Mouse (Mus musculus): Measurements from ENCODE around the gene Adam30.

The Adam30 gene

DNA sequence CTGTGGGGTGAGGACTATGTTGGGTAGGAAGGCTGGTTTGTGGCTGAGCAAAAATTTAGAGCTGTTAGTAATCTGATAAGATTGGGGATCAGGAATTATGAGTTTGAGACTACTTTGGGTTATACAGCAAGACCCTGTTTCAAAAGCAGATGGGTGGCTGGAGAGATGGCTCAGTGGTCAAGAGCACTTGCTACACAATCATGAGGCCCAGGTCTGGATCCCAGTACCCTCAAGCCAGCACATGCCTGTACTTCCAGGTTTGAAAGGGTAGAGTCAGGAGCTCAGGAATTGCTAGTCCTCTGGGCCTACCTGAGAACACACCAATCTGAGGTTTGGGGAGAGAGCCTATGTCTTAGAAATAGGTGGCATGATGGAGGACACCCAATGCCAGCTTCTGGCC, 7.0 kb upstream of the Adam30 start:
- H3K36me3 ChIP-seq (ENCODE audit: control insufficient read depth, insufficient read depth, low read length, poor library complexity, severe bottlenecking): peaks cover 5% of the 10 kb centered on the region
- H3K27me3 ChIP-seq (ENCODE audit: control insufficient read depth, insufficient read depth, low read length, poor library complexity, severe bottlenecking): no peaks in the 10 kb centered on the region
- no peak for DNase-seq (ENCODE audit: low read depth, low spot score)

DNA sequence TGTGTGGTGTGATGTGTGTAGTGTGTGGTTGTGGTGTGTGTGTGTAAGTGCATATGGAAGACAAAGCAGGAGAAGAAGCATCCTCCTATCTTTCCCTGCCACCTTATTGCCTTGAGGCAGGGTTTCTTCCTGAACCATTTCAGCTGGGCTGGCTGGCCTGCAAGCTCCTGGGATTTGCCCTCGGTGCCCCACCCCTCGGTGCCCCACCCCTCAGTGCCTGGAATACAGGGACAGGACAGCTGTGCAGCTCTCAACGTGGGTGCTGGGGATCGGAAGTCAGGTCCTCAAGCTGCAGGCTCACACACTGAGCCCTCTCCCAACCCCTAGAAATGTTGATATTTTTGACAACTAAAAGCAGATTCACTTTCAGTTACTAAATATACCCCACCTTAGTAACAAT, 4.3 kb upstream of the Adam30 start:
- Histone ChIP-seq H3K36me3 (ENCODE audit: control insufficient read depth, insufficient read depth, low read length, poor library complexity, severe bottlenecking) (no peaks in the 10 kb centered on the region), H3K27me3 (ENCODE audit: control insufficient read depth, insufficient read depth, low read length, poor library complexity, severe bottlenecking) (no peaks in the 10 kb centered on the region)
- DNase-seq (ENCODE audit: low read depth, low spot score): no peak

DNA sequence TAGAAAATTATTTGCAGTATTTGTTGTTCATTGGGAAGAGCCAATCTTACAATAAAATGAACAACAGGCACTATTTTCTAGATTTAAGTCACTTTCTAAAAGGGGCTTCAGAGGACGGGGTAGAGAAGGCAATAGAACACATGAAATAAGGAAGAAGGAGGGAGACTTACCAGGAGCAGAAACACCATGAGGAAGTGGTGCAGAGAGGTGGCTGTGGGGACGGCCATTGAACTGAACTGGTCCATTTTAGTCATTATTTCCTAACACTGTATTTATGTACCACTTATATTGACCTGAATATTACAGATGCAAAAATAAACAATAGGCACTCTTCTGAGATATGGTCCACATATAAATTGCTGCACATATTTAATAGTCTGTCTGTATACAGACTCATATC, 3.4 kb upstream of the Adam30 start:
- Histone ChIP-seq H3K27me3 (ENCODE audit: control insufficient read depth, insufficient read depth, low read length, poor library complexity, severe bottlenecking) (no peaks in the 10 kb centered on the region), H3K36me3 (ENCODE audit: control insufficient read depth, insufficient read depth, low read length, poor library complexity, severe bottlenecking) (no peaks in the 10 kb centered on the region)
- DNase-seq (ENCODE audit: low read depth, low spot score): peak; percentile 27

DNA sequence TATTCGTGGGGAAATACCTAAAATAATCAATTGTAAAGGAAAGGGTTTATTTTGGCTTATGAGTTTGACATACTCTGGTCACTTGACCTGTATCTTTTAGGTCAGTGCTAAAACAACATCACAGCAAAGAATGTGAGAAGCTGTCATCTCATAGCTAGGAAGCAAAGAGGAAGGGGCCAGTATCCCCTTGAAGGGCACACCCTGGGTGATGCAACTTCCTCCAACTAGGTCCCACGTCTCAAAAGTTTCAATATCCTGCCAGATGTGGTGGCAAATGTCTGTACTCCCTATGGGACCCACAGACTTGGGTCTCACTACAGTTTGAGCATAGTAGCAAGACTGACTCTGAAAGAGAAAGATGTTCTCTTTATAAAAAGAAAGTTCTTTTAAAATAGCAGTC, 2.8 kb upstream of the Adam30 start:
- no peaks in the 10 kb centered on the region for H3K36me3 ChIP-seq (ENCODE audit: control insufficient read depth, insufficient read depth, low read length, poor library complexity, severe bottlenecking)
- no peaks in the 10 kb centered on the region for H3K27me3 ChIP-seq (ENCODE audit: control insufficient read depth, insufficient read depth, low read length, poor library complexity, severe bottlenecking)
- DNase-seq (ENCODE audit: low read depth, low spot score): peak; percentile 32

DNA sequence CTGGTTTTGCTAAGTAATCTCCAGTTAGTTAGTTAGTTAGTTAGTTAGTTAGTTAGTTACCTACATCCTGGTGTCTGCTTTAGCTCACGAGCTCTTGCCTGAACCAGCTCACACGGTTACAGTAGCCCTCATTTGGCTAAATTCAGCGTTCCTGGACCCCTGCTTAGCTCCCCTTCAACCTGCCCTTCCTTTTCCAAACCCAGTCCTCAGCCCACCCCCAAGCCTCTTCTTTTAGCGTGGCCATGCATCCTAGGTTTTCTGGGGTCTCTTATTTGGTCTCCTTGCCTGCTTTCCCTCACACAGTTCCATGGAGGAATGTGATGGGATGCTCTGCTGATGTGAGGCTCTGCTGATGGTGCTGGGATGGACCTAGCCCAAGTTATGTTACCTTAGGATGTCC, 1.8 kb upstream of the Adam30 start:
- H3K36me3 ChIP-seq (ENCODE audit: control insufficient read depth, insufficient read depth, low read length, poor library complexity, severe bottlenecking): no peaks in the 10 kb centered on the region
- no peak for DNase-seq (ENCODE audit: low read depth, low spot score)
- no peaks in the 10 kb centered on the region for H3K27me3 ChIP-seq (ENCODE audit: control insufficient read depth, insufficient read depth, low read length, poor library complexity, severe bottlenecking)

DNA sequence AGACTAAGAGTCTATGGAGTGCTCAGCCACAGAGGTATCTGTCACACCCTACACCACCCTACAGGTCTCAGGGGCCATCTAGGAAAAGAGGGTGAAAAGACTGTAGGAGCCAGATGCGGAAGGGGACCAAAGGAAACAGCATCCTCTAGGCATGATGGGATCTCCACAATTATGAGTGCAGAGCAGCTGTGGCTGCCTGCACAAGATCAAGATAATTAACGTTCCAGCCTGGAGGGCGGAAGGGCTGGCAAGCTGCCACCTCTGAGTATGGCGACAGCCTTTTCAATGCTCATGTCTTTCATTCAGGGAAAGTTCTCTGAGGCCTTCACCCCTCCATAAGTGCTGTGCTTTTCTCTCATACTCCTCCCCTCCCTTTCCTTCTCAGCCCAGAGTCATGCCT, 1.1 kb upstream of the Adam30 start:
- Histone ChIP-seq H3K36me3 (ENCODE audit: control insufficient read depth, insufficient read depth, low read length, poor library complexity, severe bottlenecking) (no peaks in the 10 kb centered on the region), H3K27me3 (ENCODE audit: control insufficient read depth, insufficient read depth, low read length, poor library complexity, severe bottlenecking) (no peaks in the 10 kb centered on the region)
- DNase-seq (ENCODE audit: low read depth, low spot score): no peak

DNA sequence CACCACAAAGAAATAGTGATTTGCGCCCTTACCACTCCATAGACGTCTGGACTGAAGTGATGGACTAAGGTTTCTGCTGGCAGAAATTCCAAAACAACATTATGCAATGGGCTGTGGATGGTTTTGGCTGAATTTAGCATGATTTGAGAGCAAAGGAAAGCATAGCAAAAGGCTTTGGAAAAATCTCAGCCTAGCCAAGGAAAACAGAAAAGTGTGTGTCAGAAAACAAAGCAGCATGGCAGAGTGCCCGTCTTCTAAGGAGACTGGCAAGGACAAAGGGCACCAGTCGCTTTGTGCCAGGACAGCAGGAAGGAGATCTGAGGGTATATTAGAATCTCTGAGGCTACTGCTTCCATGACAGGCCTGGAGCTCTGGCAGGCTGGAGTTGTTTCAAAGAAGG, 17.9 kb downstream of the Adam30 start:
- DNase-seq (ENCODE audit: low read depth, low spot score): no peak
- Histone ChIP-seq H3K27me3 (ENCODE audit: control insufficient read depth, insufficient read depth, low read length, poor library complexity, severe bottlenecking) (no peaks in the 10 kb centered on the region; the same call in 1 of the 2 replicates), H3K36me3 (ENCODE audit: control insufficient read depth, insufficient read depth, low read length, poor library complexity, severe bottlenecking) (no peaks in the 10 kb centered on the region)

DNA sequence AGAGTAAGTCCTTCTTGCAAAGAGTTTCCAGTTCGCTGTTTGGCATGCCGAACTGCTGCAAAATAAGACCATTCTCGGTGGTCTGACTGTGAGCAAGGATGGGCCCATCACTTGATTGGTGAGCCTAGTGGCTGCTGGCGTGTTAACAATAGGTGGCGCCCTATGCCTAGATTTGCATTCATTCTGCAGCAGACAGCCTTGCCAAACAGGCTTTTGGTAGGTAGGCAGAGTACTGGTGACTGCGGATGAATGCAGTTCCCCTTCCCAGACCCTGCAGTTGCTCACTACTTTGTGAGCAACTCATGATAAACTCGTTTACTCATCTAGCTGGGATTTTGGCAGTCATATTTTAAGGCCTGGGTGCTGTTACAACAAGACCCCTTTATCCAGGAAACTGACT, 20.4 kb downstream of the Adam30 start:
- DNase-seq (ENCODE audit: low read depth, low spot score): peak; percentile 13
- no peaks in the 10 kb centered on the region; the same call in 1 of the 2 replicates for H3K27me3 ChIP-seq (ENCODE audit: control insufficient read depth, insufficient read depth, low read length, poor library complexity, severe bottlenecking)
- no peaks in the 10 kb centered on the region for H3K36me3 ChIP-seq (ENCODE audit: control insufficient read depth, insufficient read depth, low read length, poor library complexity, severe bottlenecking)

DNA sequence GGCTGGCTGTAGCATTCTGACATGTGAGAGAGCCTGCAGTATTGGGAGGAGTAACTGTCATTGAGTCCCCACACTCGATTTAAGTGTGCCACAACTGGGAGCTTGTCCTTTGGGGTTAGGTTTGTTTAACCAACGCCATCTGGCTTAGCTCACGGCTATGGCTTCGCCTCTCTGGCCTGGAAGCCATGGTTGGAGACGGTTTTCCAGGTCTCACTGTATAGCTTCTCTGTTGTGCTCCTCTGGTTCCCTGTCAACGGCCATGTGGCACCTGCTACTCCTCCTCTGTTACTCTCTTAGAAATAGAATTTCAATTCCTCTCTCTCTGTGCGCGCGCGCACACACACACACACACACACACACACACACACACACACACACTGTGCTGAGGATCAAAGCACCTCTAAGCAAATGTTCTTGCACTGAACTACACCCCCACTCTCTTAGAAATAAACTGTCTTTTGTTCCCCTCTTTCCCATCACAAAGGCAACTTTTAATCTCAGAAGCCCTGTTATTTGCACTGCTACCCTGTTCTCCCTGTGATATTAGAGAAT, 24.8 kb downstream of the Adam30 start:
- H3K27me3 ChIP-seq (ENCODE audit: control insufficient read depth, insufficient read depth, low read length, poor library complexity, severe bottlenecking): no peaks in the 10 kb centered on the region
- no peak for DNase-seq (ENCODE audit: low read depth, low spot score)
- no peaks in the 10 kb centered on the region for H3K36me3 ChIP-seq (ENCODE audit: control insufficient read depth, insufficient read depth, low read length, poor library complexity, severe bottlenecking)

DNA sequence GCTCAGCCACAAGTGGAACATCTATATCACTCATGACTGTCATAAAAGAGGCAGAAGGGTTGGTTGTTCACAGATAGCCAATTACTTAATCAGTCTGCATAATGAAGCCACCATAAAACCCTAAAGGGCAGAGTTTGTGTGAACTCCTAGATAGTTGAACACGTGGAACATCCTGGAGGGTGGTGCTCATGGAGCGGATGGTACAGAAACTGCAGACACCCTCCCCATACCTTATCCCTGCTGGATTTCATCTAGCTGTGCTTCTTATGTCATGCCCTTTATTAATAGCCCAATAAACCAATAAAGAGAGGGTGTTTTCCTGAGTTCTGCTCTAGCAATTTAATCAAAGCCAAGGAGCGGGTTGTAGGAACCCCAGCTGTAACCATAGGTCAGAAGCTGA, 27.3 kb downstream of the Adam30 start:
- no peaks in the 10 kb centered on the region for H3K27me3 ChIP-seq (ENCODE audit: control insufficient read depth, insufficient read depth, low read length, poor library complexity, severe bottlenecking)
- H3K36me3 ChIP-seq (ENCODE audit: control insufficient read depth, insufficient read depth, low read length, poor library complexity, severe bottlenecking): no peaks in the 10 kb centered on the region
- DNase-seq (ENCODE audit: low read depth, low spot score): no peak

DNA sequence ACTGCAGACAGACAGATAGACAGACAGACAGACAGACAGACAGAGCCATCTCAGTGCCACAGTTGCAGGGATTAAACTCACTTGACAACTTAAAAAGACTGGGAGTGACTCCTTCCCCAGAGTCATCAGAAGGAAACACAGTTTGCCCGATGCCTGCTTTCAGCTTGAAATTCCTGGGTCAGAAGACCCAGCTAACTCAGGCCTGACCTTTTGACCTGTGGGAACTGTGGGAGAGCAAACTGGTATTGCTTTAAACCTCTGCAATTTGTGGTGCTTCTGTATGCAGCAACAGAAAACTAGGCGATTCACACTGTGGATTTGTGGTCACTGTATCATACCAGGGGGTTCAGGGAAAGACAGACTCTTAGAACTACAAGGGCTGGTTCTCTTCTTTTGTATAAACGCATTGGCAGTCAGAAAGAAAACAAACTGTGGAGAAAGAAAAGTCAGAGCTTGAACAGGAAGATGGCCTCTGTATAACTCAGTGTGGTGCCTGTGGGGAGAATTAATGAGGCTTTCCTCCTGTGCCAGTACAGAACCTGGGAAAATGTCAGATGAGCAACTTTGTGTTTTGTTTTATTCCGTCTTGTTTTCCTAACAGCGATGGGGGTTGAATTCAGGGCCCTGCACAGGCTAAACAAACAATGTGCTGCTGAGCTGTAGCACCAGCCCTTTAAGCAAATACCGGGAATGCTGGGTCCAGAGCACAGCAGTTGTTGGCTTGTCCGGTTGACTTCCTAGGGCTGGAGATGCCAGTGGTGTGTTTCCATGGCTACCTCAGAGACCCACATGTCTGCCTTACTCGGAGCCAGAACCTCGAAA, 37.5 kb downstream of the Adam30 start:
- Histone ChIP-seq H3K36me3 (ENCODE audit: control insufficient read depth, insufficient read depth, low read length, poor library complexity, severe bottlenecking) (no peaks in the 10 kb centered on the region), H3K27me3 (ENCODE audit: control insufficient read depth, insufficient read depth, low read length, poor library complexity, severe bottlenecking) (no peaks in the 10 kb centered on the region)
- DNase-seq (ENCODE audit: low read depth, low spot score): no peak

DNA sequence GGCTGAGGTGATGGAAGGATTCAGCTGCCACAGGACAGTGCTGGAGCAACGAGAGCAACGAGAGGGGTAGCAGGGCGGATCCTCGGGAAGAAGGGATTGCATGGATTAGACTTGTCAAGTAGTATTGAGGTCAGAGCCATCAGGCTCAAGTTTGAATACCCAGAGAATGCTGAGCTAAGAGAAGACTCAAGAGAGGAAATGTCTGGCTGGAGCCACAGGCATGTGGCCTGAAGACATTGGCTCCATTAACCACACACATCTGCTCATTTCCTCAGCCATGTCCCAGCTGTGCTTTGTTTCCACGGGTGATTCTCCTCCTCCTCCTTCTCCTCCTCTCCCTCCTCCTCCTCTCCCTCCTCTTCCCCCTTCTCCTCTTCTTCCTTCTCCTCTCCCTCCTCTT, 39.3 kb downstream of the Adam30 start:
- Histone ChIP-seq H3K27me3 (ENCODE audit: control insufficient read depth, insufficient read depth, low read length, poor library complexity, severe bottlenecking) (no peaks in the 10 kb centered on the region), H3K36me3 (ENCODE audit: control insufficient read depth, insufficient read depth, low read length, poor library complexity, severe bottlenecking) (no peaks in the 10 kb centered on the region)
- DNase-seq (ENCODE audit: low read depth, low spot score): no peak

DNA sequence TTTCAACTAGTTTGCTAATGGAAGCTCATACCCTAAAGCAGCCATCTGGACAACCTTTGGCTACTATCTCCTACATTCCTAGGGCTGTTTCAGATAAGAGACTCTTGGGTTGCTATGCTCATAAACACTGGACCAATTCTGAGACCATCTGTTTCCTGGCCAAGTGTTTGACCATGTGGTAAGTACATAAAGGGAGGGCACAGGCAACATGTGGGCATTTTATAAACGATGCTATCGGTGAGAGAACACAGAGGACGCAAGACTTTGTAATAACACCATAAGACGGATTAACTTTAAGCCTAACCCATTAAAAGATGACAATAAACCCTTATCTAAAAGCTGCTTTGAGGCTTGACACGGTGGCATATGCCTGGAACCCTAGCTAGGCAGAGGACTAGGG, 42.9 kb downstream of the Adam30 start:
- Histone ChIP-seq H3K36me3 (ENCODE audit: control insufficient read depth, insufficient read depth, low read length, poor library complexity, severe bottlenecking) (no peaks in the 10 kb centered on the region), H3K27me3 (ENCODE audit: control insufficient read depth, insufficient read depth, low read length, poor library complexity, severe bottlenecking) (no peaks in the 10 kb centered on the region)
- DNase-seq (ENCODE audit: low read depth, low spot score): no peak

DNA sequence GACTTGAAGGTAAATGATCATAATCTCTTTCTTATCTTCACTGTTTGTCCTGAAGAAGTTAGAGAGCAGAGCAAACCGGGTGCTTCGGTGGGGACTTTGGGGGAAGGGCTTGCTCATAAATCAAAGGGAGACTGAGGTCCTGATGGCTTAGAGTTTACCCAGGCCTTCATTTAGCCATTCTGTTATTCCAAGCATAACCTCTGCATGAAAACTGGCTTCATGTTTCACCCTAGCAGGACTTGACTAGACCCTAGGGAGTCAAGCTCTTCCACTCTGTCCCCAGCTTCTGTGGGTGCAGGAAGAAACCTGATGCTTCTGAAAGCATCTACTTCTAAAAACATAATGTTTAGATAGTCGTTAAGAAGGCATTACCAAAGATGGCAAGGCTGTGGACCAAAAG, 46.5 kb downstream of the Adam30 start:
- Histone ChIP-seq H3K27me3 (ENCODE audit: control insufficient read depth, insufficient read depth, low read length, poor library complexity, severe bottlenecking) (no peaks in the 10 kb centered on the region), H3K36me3 (ENCODE audit: control insufficient read depth, insufficient read depth, low read length, poor library complexity, severe bottlenecking) (no peaks in the 10 kb centered on the region)
- no peak for DNase-seq (ENCODE audit: low read depth, low spot score)

DNA sequence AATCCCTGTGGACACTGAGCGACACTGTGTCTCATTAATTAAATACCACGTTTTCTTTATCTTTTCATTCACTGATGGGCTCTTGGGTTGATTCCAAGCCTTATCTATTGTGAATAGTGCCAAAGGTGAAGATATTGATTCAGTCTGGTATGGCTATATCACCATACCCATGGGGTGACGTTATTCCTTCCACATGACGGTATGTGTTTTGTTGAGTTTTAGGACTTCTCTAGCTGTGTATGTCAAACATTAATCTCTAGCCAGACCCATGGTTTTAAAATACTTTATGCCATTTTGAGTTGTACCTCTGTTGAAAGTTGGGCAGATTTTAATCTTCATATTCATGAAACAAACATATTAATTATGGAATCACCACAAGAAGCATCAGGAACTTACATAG, 48.7 kb downstream of the Adam30 start:
- Histone ChIP-seq H3K27me3 (ENCODE audit: control insufficient read depth, insufficient read depth, low read length, poor library complexity, severe bottlenecking) (no peaks in the 10 kb centered on the region), H3K36me3 (ENCODE audit: control insufficient read depth, insufficient read depth, low read length, poor library complexity, severe bottlenecking) (no peaks in the 10 kb centered on the region)
- no peak for DNase-seq (ENCODE audit: low read depth, low spot score)

DNA sequence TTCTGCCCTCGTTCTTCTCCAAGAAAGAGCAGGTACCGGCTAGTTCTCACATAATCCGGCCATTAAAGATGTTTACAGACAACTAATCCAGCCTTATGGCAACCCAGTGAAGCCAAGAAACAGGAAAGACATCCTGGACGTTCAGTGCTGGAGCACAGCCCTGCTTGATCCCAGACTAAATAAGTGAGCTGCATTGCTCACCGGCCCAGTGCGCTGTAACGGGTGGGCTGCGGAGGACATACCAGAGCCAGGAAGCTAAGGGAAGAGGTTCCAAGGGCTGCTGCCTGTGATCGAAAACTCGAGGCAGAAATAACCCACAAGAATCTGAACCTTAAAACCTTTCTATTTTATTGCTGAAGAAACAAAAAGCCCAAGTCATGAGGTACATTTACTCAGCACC, 50.4 kb downstream of the Adam30 start:
- no peaks in the 10 kb centered on the region; the same call in 1 of the 2 replicates for H3K27me3 ChIP-seq (ENCODE audit: control insufficient read depth, insufficient read depth, low read length, poor library complexity, severe bottlenecking)
- DNase-seq (ENCODE audit: low read depth, low spot score): no peak

More for the DNA sequence above, 50.4 kb downstream of the Adam30 start:
- H3K36me3 ChIP-seq (ENCODE audit: control insufficient read depth, insufficient read depth, low read length, poor library complexity, severe bottlenecking): no peaks in the 10 kb centered on the region
